Mouse (Mus musculus): ENCODE results near the gene Gm20481. TPM values are rescaled to one million over a fixed set of nuclear protein-coding genes. Genes with fewer than 3 reads are reported as not detected.
"Not testable (repeated sequence)": the region's sequence is repeated elsewhere in the genome, so short reads cannot be mapped to it uniquely, and the experiment has no call there.

Gene Gm20481
- polyA plus RNA-seq, 1 experiment from 2014 or later, result not detected

- WGBS, result 36% methylated on average over 1 of the region's 1 CpGs
- H3K4me3 ChIP-seq (ENCODE audit: low read depth, low read length), result no peak overlapping the region
- no peaks in the 10 kb centered on the region for H3K36me3 ChIP-seq (ENCODE audit: control insufficient read depth, insufficient read depth, low read length)
- H3K27ac ChIP-seq (ENCODE audit: low read length), result no peak overlapping the region
- H3K4me1 ChIP-seq (ENCODE audit: control insufficient read depth, insufficient read depth, low read length), result peaks cover 5% of the 10 kb centered on the region
- H3K9ac ChIP-seq (ENCODE audit: low read depth, low read length), result no peak overlapping the region
- H3K9me3 ChIP-seq (replicated peaks; ENCODE audit: control insufficient read depth, low read length, poor library complexity, severe bottlenecking), result no peaks in the 10 kb centered on the region
- H3K27me3 ChIP-seq (ENCODE audit: control insufficient read depth, insufficient read depth, low read depth, low read length), result peaks cover 7% of the 10 kb centered on the region
- H3K4me2 ChIP-seq (ENCODE audit: low read length), result no peak overlapping the region
- no peak for ATAC-seq
Observed at GRCm38 (mm10) chr17:34956340-34956739, 13.4 kb upstream of the Gm20481 start.

- WGBS, result 20% methylated on average over 33 of the region's 40 CpGs
- H3K4me1 ChIP-seq (ENCODE audit: control insufficient read depth, insufficient read depth, low read length); H3K4me3 ChIP-seq (ENCODE audit: low read depth, low read length); ATAC-seq; H3K27ac ChIP-seq (ENCODE audit: low read length); H3K4me2 ChIP-seq (ENCODE audit: low read length); H3K36me3 ChIP-seq (ENCODE audit: control insufficient read depth, insufficient read depth, low read length); H3K9me3 ChIP-seq (replicated peaks; ENCODE audit: control insufficient read depth, low read length, poor library complexity, severe bottlenecking); H3K9ac ChIP-seq (ENCODE audit: low read depth, low read length); H3K27me3 ChIP-seq (ENCODE audit: control insufficient read depth, insufficient read depth, low read depth, low read length): not testable (repeated sequence)
Observed at GRCm38 (mm10) chr17:34957291-34957690, 12.4 kb upstream of the Gm20481 start.

- not testable (repeated sequence) for ATAC-seq; H3K27ac ChIP-seq (ENCODE audit: low read length); H3K4me1 ChIP-seq (ENCODE audit: control insufficient read depth, insufficient read depth, low read length); H3K9me3 ChIP-seq (replicated peaks; ENCODE audit: control insufficient read depth, low read length, poor library complexity, severe bottlenecking); H3K9ac ChIP-seq (ENCODE audit: low read depth, low read length); H3K4me2 ChIP-seq (ENCODE audit: low read length); H3K4me3 ChIP-seq (ENCODE audit: low read depth, low read length); H3K36me3 ChIP-seq (ENCODE audit: control insufficient read depth, insufficient read depth, low read length); H3K27me3 ChIP-seq (ENCODE audit: control insufficient read depth, insufficient read depth, low read depth, low read length)
- WGBS, result 31% methylated on average over 23 of the region's 40 CpGs
Observed at GRCm38 (mm10) chr17:34957966-34958365, 11.7 kb upstream of the Gm20481 start.

- H3K27ac ChIP-seq (ENCODE audit: low read length); H3K9me3 ChIP-seq (replicated peaks; ENCODE audit: control insufficient read depth, low read length, poor library complexity, severe bottlenecking); H3K36me3 ChIP-seq (ENCODE audit: control insufficient read depth, insufficient read depth, low read length); H3K27me3 ChIP-seq (ENCODE audit: control insufficient read depth, insufficient read depth, low read depth, low read length); H3K4me1 ChIP-seq (ENCODE audit: control insufficient read depth, insufficient read depth, low read length): not testable (repeated sequence)
- Histone ChIP-seq H3K9ac (ENCODE audit: low read depth, low read length) (peak overlapping the region; percentile 34; the same call in 1 of the 2 replicates), H3K4me2 (ENCODE audit: low read length) (peak overlapping the region; percentile 88), H3K4me3 (ENCODE audit: low read depth, low read length) (peak overlapping the region; percentile 48)
- WGBS, result under 1% methylated on average over 23 of the region's 47 CpGs
- ATAC-seq, result peak; percentile 69
Observed at GRCm38 (mm10) chr17:34958734-34959129, 11.0 kb upstream of the Gm20481 start.

- H3K9me3 ChIP-seq (replicated peaks; ENCODE audit: control insufficient read depth, low read length, poor library complexity, severe bottlenecking); H3K4me1 ChIP-seq (ENCODE audit: control insufficient read depth, insufficient read depth, low read length); H3K36me3 ChIP-seq (ENCODE audit: control insufficient read depth, insufficient read depth, low read length); H3K27me3 ChIP-seq (ENCODE audit: control insufficient read depth, insufficient read depth, low read depth, low read length): not testable (repeated sequence)
- WGBS, result under 1% methylated on average over 27 of the region's 32 CpGs
- Histone ChIP-seq H3K4me3 (ENCODE audit: low read depth, low read length) (peak within 1 kb of the TSS; percentile 48), H3K4me2 (ENCODE audit: low read length) (peak within 1 kb of the TSS; percentile 88), H3K9ac (ENCODE audit: low read depth, low read length) (peak within 1 kb of the TSS; percentile 34), H3K27ac (ENCODE audit: low read length) (peak within 1 kb of the TSS; percentile 64)
- peak; percentile 91 for ATAC-seq
Observed at GRCm38 (mm10) chr17:34959130-34959778, 10.5 kb upstream of the Gm20481 start, which contains the start of gene Hspa1b. Gene Hspa1b (minus strand): TSS chr17:34959238.

GRCm38 (mm10) chr17:34959881-34960515 is 9.7 kb upstream of the Gm20481 start:
- no peak overlapping the region for H3K27ac ChIP-seq (ENCODE audit: low read length)
- H3K27me3 ChIP-seq (ENCODE audit: control insufficient read depth, insufficient read depth, low read depth, low read length), result peaks cover 10% of the 10 kb centered on the region
- H3K9ac ChIP-seq (ENCODE audit: low read depth, low read length), result no peak overlapping the region
- H3K9me3 ChIP-seq (replicated peaks; ENCODE audit: control insufficient read depth, low read length, poor library complexity, severe bottlenecking), result no peaks in the 10 kb centered on the region
- 13% methylated on average over 12 of the region's 12 CpGs for WGBS
- H3K36me3 ChIP-seq (ENCODE audit: control insufficient read depth, insufficient read depth, low read length), result no peaks in the 10 kb centered on the region
- H3K4me2 ChIP-seq (ENCODE audit: low read length), result peak overlapping the region; percentile 88
- H3K4me1 ChIP-seq (ENCODE audit: control insufficient read depth, insufficient read depth, low read length), result peaks cover 5% of the 10 kb centered on the region
- ATAC-seq, result no peak
- H3K4me3 ChIP-seq (ENCODE audit: low read depth, low read length), result peak overlapping the region; percentile 48

GRCm38 (mm10) chr17:34960702-34961493 is 8.8 kb upstream of the Gm20481 start:
- Histone ChIP-seq H3K4me3 (ENCODE audit: low read depth, low read length) (no peak overlapping the region), H3K27me3 (ENCODE audit: control insufficient read depth, insufficient read depth, low read depth, low read length) (peaks cover 10% of the 10 kb centered on the region), H3K9me3 (replicated peaks; ENCODE audit: control insufficient read depth, low read length, poor library complexity, severe bottlenecking) (no peaks in the 10 kb centered on the region), H3K36me3 (ENCODE audit: control insufficient read depth, insufficient read depth, low read length) (no peaks in the 10 kb centered on the region), H3K27ac (ENCODE audit: low read length) (no peak overlapping the region), H3K4me2 (ENCODE audit: low read length) (no peak overlapping the region), H3K4me1 (ENCODE audit: control insufficient read depth, insufficient read depth, low read length) (peaks cover 5% of the 10 kb centered on the region), H3K9ac (ENCODE audit: low read depth, low read length) (no peak overlapping the region)
- ATAC-seq, result no peak

- no peak overlapping the region for H3K9ac ChIP-seq (ENCODE audit: low read depth, low read length)
- H3K27me3 ChIP-seq (ENCODE audit: control insufficient read depth, insufficient read depth, low read depth, low read length), result peaks cover 10% of the 10 kb centered on the region
- H3K36me3 ChIP-seq (ENCODE audit: control insufficient read depth, insufficient read depth, low read length), result no peaks in the 10 kb centered on the region
- no peak overlapping the region for H3K27ac ChIP-seq (ENCODE audit: low read length)
- WGBS, result 40% methylated on average over 3 of the region's 3 CpGs
- peaks cover 5% of the 10 kb centered on the region for H3K4me1 ChIP-seq (ENCODE audit: control insufficient read depth, insufficient read depth, low read length)
- no peak overlapping the region for H3K4me3 ChIP-seq (ENCODE audit: low read depth, low read length)
- no peaks in the 10 kb centered on the region for H3K9me3 ChIP-seq (replicated peaks; ENCODE audit: control insufficient read depth, low read length, poor library complexity, severe bottlenecking)
- no peak for ATAC-seq
- H3K4me2 ChIP-seq (ENCODE audit: low read length), result no peak overlapping the region
Observed at GRCm38 (mm10) chr17:34962125-34962524, 7.6 kb upstream of the Gm20481 start.

GRCm38 (mm10) chr17:34962841-34963240 is 6.9 kb upstream of the Gm20481 start:
- ATAC-seq, result no peak
- no peak overlapping the region for H3K4me3 ChIP-seq (ENCODE audit: low read depth, low read length)
- H3K9me3 ChIP-seq (replicated peaks; ENCODE audit: control insufficient read depth, low read length, poor library complexity, severe bottlenecking), result no peaks in the 10 kb centered on the region
- H3K9ac ChIP-seq (ENCODE audit: low read depth, low read length), result no peak overlapping the region
- H3K4me2 ChIP-seq (ENCODE audit: low read length), result no peak overlapping the region
- H3K36me3 ChIP-seq (ENCODE audit: control insufficient read depth, insufficient read depth, low read length), result no peaks in the 10 kb centered on the region
- H3K27me3 ChIP-seq (ENCODE audit: control insufficient read depth, insufficient read depth, low read depth, low read length), result peaks cover 16% of the 10 kb centered on the region
- peaks cover 5% of the 10 kb centered on the region for H3K4me1 ChIP-seq (ENCODE audit: control insufficient read depth, insufficient read depth, low read length)
- WGBS, result 56% methylated on average over 1 of the region's 1 CpGs
- H3K27ac ChIP-seq (ENCODE audit: low read length), result no peak overlapping the region

Data from midbrain, embryonic 16.5 days (tissue).